Mouse (Mus musculus): ENCODE data around the gene Tm6sf2. TPM values are rescaled to one million over a fixed set of nuclear protein-coding genes. Genes with fewer than 3 reads are reported as not detected.

The Tm6sf2 gene
- polyA plus RNA-seq, 1 experiment from 2014 or later = 2.0 TPM

DNA sequence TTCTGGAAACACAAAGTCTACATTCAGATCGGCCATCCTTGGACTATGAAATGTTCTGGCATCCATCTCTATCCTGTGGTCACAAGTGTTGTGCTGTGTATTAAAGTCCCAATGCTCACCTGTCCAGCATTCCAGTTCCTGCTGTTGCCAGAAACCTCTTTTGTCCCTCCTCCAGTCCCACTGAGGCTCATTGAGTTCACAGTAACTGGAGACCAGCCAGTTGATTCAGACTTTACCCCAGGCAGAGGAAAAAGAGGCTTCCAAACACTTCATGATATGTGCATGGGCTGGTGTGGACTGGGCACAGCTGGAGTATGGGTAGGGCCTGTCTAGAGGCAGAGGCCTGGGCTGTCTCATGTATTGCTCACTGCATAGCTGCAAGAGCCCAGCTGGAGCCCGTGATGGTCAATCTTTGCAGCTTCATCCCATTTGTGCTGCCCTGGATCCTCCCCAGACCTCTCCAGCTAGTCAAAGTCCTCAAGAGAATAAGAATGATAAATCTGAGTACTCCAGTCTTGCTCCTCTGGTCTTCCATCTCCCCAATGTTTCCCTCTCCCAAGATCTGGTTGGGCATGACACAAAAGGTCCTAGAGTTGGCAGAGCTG lies 786 bp upstream of the Tm6sf2 start:
- no peaks in the 10 kb centered on the region for H3K27me3 ChIP-seq (replicated peaks)
- no peaks in the 10 kb centered on the region for H3K9me3 ChIP-seq (replicated peaks)
- no peak overlapping the region for H3K27ac ChIP-seq (replicated peaks)
- peaks cover 55% of the 10 kb centered on the region for H3K36me3 ChIP-seq
- no peak for ATAC-seq (ENCODE audit: low FRiP score)
- H3K4me1 ChIP-seq = no peaks in the 10 kb centered on the region
- no peak overlapping the region for H3K4me3 ChIP-seq (replicated peaks)
- WGBS = 81% methylated on average over 2 of the region's 2 CpGs
- no peak overlapping the region for H3K4me2 ChIP-seq
- H3K9ac ChIP-seq (replicated peaks) = no peak overlapping the region

- H3K36me3 ChIP-seq = peaks cover 43% of the 10 kb centered on the region
- WGBS = 68% methylated on average over 8 of the region's 8 CpGs
- H3K4me2 ChIP-seq = peak overlapping the region; percentile 39
Measured at GRCm38 (mm10) chr8:70073120-70073519, 396 bp downstream of the Tm6sf2 start.

DNA sequence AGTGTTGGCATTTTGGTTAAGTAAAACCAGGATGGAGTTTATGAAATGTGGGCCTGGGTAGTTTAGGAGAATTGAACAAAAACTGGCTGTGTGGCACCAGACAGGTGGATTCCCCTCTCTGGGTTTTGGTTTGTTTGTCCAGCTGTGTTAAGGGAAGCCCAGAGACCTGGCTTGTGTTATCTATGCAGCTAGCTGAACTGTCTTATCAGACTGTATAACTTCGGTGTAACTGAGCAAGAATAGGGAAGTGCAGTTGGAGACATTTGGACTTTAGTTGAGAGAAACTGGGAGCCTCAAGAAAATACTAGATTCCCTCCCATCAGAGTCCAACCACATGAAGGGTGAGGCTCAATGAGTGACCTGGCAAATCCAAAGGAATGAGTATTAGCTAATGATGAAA lies 958 bp downstream of the Tm6sf2 start:
- ATAC-seq (ENCODE audit: low FRiP score) = no peak
- H3K4me2 ChIP-seq = no peak overlapping the region
- H3K4me3 ChIP-seq (replicated peaks) = no peak overlapping the region
- no peaks in the 10 kb centered on the region for H3K27me3 ChIP-seq (replicated peaks)
- H3K9me3 ChIP-seq (replicated peaks) = no peaks in the 10 kb centered on the region
- H3K9ac ChIP-seq (replicated peaks) = no peak overlapping the region
- H3K27ac ChIP-seq (replicated peaks) = no peak overlapping the region
- 89% methylated on average over 1 of the region's 1 CpGs for WGBS
- H3K4me1 ChIP-seq = no peaks in the 10 kb centered on the region
- peaks cover 38% of the 10 kb centered on the region for H3K36me3 ChIP-seq

More at GRCm38 (mm10) chr8:70073120-70073519, 396 bp downstream of the Tm6sf2 start:
- H3K27me3 ChIP-seq (replicated peaks) = no peaks in the 10 kb centered on the region
- no peak overlapping the region for H3K4me3 ChIP-seq (replicated peaks)
- H3K9ac ChIP-seq (replicated peaks) = no peak overlapping the region
- no peaks in the 10 kb centered on the region for H3K9me3 ChIP-seq (replicated peaks)
- no peaks in the 10 kb centered on the region for H3K4me1 ChIP-seq
- ATAC-seq (ENCODE audit: low FRiP score) = no peak
- H3K27ac ChIP-seq (replicated peaks) = no peak overlapping the region

DNA sequence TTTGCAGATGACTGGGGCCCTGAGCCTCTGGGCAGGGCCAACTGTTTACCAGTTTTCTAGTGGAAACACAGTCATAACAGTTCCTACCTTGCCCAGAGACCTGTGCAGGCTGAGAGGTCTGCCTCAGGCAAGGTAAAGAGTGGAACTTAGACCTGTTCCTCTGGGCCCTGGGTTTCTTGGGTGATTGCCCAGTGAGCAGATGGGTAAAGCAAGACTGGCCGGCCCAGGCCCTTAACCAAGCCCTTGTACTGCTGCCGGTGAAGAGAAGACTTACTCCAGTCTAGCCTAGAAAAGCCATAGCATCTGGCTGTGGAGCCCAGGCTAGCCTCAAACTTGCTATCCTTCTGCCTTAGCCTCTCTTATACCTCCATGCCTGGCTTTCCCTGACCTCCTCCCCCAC lies 9.3 kb downstream of the Tm6sf2 start:
- ATAC-seq (ENCODE audit: low FRiP score) = no peak
- Histone ChIP-seq H3K4me1 (peaks cover 28% of the 10 kb centered on the region), H3K9ac (replicated peaks) (no peak overlapping the region), H3K9me3 (replicated peaks) (no peaks in the 10 kb centered on the region), H3K4me2 (no peak overlapping the region), H3K27ac (replicated peaks) (no peak overlapping the region), H3K27me3 (replicated peaks) (peaks cover 56% of the 10 kb centered on the region), H3K4me3 (replicated peaks) (no peak overlapping the region), H3K36me3 (no peaks in the 10 kb centered on the region)
- 86% methylated on average over 2 of the region's 2 CpGs for WGBS

DNA sequence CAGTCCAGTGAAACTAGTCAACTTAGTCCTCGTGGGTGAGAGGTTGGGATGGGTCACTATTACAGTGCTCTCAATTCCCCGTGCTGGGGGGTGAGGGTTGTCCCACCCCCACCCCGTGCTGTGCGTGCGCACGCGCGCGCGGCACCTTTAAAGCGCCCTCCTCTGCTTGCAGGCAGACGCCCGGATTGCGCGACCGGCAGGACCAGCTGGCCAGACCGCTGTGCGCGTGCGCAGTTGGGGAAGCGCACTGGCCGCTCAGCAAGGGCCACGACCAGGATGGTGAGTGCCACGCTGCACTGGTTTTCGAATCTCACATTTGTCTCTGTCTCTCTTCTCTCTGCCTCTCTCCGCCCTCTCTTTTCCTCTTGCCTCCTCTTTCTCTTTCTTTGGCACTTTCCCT lies 10.6 kb downstream of the Tm6sf2 start, which contains the start of gene Hapln4:
TSS of gene Hapln4 (plus strand) at position 173 of the 400 bp plus-strand sequence.
- peak within 1 kb of the TSS; percentile 46 for H3K9ac ChIP-seq (replicated peaks)
- peaks cover 69% of the 10 kb centered on the region for H3K27me3 ChIP-seq (replicated peaks)
- H3K4me1 ChIP-seq = peaks cover 42% of the 10 kb centered on the region
- no peaks in the 10 kb centered on the region for H3K9me3 ChIP-seq (replicated peaks)
- ATAC-seq (ENCODE audit: low FRiP score) = no peak
- WGBS = 1% methylated on average over 26 of the region's 26 CpGs
- H3K4me3 ChIP-seq (replicated peaks) = peak within 1 kb of the TSS; percentile 49
- no peaks in the 10 kb centered on the region for H3K36me3 ChIP-seq
- H3K4me2 ChIP-seq = peak within 1 kb of the TSS; percentile 96
- no peak within 1 kb of the TSS for H3K27ac ChIP-seq (replicated peaks)

- WGBS = under 1% methylated on average over 71 of the region's 71 CpGs
- Histone ChIP-seq H3K36me3 (no peaks in the 10 kb centered on the region), H3K4me1 (peaks cover 50% of the 10 kb centered on the region), H3K4me3 (replicated peaks) (peak overlapping the region; percentile 49), H3K9ac (replicated peaks) (peak overlapping the region; percentile 46), H3K9me3 (replicated peaks) (no peaks in the 10 kb centered on the region), H3K27ac (replicated peaks) (no peak overlapping the region), H3K27me3 (replicated peaks) (peaks cover 79% of the 10 kb centered on the region), H3K4me2 (peak overlapping the region; percentile 96)
- peak; percentile 26; the same call in 1 of the 2 replicates for ATAC-seq (ENCODE audit: low FRiP score)
Measured at GRCm38 (mm10) chr8:70084191-70085065, 11.7 kb downstream of the Tm6sf2 start.

- ATAC-seq (ENCODE audit: low FRiP score) = no peak
- Histone ChIP-seq H3K27ac (replicated peaks) (no peak overlapping the region), H3K27me3 (replicated peaks) (peaks cover 84% of the 10 kb centered on the region), H3K9me3 (replicated peaks) (no peaks in the 10 kb centered on the region), H3K4me2 (no peak overlapping the region), H3K4me3 (replicated peaks) (no peak overlapping the region), H3K9ac (replicated peaks) (no peak overlapping the region), H3K36me3 (no peaks in the 10 kb centered on the region), H3K4me1 (peaks cover 61% of the 10 kb centered on the region)
- WGBS = 44% methylated on average over 1 of the region's 1 CpGs
Measured at GRCm38 (mm10) chr8:70086151-70086550, 13.4 kb downstream of the Tm6sf2 start.

GRCm38 (mm10) chr8:70087237-70087636 lies 14.5 kb downstream of the Tm6sf2 start:
- Histone ChIP-seq H3K27ac (replicated peaks) (no peak overlapping the region), H3K4me3 (replicated peaks) (no peak overlapping the region), H3K36me3 (no peaks in the 10 kb centered on the region), H3K4me1 (peaks cover 61% of the 10 kb centered on the region), H3K27me3 (replicated peaks) (peaks cover 75% of the 10 kb centered on the region), H3K4me2 (peak overlapping the region; percentile 80; the same call in 1 of the 2 replicates), H3K9ac (replicated peaks) (no peak overlapping the region), H3K9me3 (replicated peaks) (no peaks in the 10 kb centered on the region)
- no peak for ATAC-seq (ENCODE audit: low FRiP score)
- WGBS = 9% methylated on average over 7 of the region's 7 CpGs

DNA sequence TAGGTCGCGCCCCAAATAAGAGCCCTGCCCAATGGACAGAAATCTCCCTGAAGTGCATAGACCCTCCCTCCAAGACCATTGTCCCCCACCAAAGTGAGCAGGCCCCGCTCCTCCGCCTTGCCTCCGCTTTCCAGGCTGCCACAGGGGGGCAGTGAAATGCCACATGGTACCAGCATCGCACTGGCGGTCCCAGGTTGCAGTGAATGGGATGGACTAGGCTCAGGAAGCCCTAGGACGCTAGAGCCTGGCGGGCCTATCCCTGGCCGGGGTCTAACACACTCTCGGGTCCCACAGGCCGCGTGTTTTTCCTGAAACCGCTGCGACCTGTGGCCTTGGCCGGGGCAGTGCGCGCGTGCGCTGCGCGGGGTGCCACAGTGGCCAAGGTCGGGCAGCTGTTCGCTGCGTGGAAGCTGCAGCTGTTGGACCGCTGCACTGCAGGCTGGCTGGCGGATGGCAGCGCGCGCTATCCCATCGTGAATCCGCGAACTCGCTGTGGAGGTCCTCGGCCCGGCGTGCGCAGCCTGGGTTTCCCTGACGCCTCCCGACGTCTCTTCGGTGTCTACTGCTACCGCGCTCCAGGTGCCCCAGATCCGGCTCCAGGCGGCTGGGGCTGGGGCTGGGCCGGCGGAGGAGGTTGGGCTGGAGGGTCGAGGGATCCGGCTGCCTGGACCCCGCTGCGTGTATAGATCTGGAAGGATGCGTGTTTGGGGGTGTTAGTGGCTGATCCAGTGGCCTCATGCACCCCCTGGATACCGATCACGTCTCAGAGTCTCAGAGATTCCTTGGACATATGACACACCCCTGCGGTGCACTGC lies 15.3 kb downstream of the Tm6sf2 start:
- Histone ChIP-seq H3K4me1 (peaks cover 60% of the 10 kb centered on the region), H3K27me3 (replicated peaks) (peaks cover 67% of the 10 kb centered on the region), H3K27ac (replicated peaks) (no peak overlapping the region), H3K36me3 (no peaks in the 10 kb centered on the region), H3K4me3 (replicated peaks) (peak overlapping the region; percentile 46), H3K9me3 (replicated peaks) (no peaks in the 10 kb centered on the region), H3K9ac (replicated peaks) (peak overlapping the region; percentile 55), H3K4me2 (peak overlapping the region; percentile 80)
- ATAC-seq (ENCODE audit: low FRiP score) = peak; percentile 67
- WGBS = 4% methylated on average over 56 of the region's 56 CpGs

DNA sequence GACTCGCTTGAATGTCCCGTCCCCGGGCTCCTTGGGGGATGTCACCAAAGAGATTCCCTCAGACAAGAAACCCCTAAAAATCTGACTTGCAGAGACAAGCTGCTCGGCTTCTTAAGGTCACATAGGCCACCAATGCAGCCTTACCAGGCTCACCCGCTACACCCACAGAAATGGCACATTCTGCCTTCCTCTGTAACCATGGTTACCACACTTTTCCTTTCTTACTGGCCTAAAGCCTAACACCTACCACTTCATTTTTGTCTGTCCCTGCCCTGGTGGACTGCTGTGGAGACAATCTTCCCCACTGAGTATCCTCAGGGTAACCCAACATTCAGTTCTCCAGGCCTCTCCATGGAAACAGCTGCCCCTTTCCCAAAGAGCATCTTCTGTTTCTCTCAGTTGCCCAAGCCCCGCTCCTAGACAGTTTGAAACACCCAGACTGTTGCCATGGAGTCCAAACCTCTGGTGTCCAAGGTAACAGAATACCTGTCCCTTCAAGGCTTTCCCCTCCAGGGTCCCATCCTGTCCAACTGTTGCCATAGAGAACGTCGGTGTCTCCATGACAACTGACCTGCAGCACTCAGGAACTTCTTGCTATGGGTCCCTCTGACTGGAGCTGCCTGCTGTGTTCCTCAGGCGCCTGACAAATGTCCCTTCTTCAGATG lies 16.7 kb downstream of the Tm6sf2 start:
- no peak overlapping the region for H3K27ac ChIP-seq (replicated peaks)
- 45% methylated on average over 9 of the region's 9 CpGs for WGBS
- no peak overlapping the region for H3K4me3 ChIP-seq (replicated peaks)
- peak; percentile 36; the same call in 1 of the 2 replicates for ATAC-seq (ENCODE audit: low FRiP score)
- no peak overlapping the region for H3K9ac ChIP-seq (replicated peaks)
- H3K27me3 ChIP-seq (replicated peaks) = peaks cover 53% of the 10 kb centered on the region
- no peaks in the 10 kb centered on the region for H3K9me3 ChIP-seq (replicated peaks)
- H3K36me3 ChIP-seq = peaks cover 8% of the 10 kb centered on the region
- no peak overlapping the region for H3K4me2 ChIP-seq
- H3K4me1 ChIP-seq = peaks cover 46% of the 10 kb centered on the region

DNA sequence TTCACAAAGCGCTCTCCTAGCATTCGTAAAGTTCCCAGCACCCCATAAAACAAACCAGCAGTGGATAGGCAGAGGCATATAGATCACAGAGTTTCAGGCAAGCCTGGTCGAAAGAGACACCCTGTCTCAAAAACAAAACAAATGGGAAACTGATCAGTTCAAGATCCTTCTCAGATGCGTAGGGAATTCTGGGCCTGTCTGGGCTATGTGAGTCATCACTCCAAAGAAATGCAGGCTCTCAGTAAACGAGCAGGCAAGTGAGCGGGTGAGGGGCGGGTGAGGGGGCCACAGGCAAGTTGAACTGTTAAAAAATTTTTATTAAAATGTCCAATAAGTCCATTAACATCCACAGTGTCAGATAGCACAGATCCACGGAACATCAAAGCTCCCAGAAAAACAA lies 20.1 kb downstream of the Tm6sf2 start:
- Histone ChIP-seq H3K4me1 (peaks cover 25% of the 10 kb centered on the region), H3K4me3 (replicated peaks) (no peak overlapping the region), H3K36me3 (peaks cover 40% of the 10 kb centered on the region), H3K9ac (replicated peaks) (no peak overlapping the region), H3K27ac (replicated peaks) (no peak overlapping the region), H3K27me3 (replicated peaks) (peaks cover 20% of the 10 kb centered on the region), H3K9me3 (replicated peaks) (no peaks in the 10 kb centered on the region), H3K4me2 (no peak overlapping the region)
- ATAC-seq (ENCODE audit: low FRiP score) = no peak
- WGBS = 68% methylated on average over 8 of the region's 8 CpGs

Measured in neural tube, embryonic 15.5 days (tissue).